Mouse (Mus musculus) MEL (cell line): Measurements from ENCODE around the gene Ppp4r3a. TPM values are rescaled to one million over a fixed set of nuclear protein-coding genes. Genes with fewer than 3 reads are reported as not detected.

Experiments used
- DNase-seq: peaks from one replicate; pipeline ENCODE4 v3.0.0; 2011; ENCODE audit warnings: low read depth, low spot score
- H3K27ac ChIP-seq: 2 replicates; pipeline ENCODE4 v1.5.1; 2012; ENCODE audit warnings: low read depth, mild to moderate bottlenecking, control low read depth, low read length, moderate library complexity; ENCODE audit not compliant: control insufficient read depth
- H3K27me3 ChIP-seq, 2 experiments: fragments of 150-350 bp in 1 of 2; sonication (generic) in 1 of 2; 2 replicates each; pipeline ENCODE4 v1.6.1; 2012; ENCODE audit warnings: low read length in 2 of 2, mild to moderate bottlenecking in 2 of 2, improper control_type of control experiment in 1 of 2, moderate library complexity in 1 of 2; ENCODE audit not compliant: insufficient read depth in 2 of 2, control insufficient read depth in 1 of 2
- H3K36me3 ChIP-seq, 2 experiments: 2 replicates each; pipeline ENCODE4 v1.6.1; 2012 to 2014; ENCODE audit warnings: low read length in 2 of 2, improper control_type of control experiment in 1 of 2, inconsistent platforms in 1 of 2, mild to moderate bottlenecking in 1 of 2; ENCODE audit not compliant: insufficient read depth in 2 of 2, control insufficient read depth in 1 of 2
- H3K4me1 ChIP-seq, 2 experiments: fragments of 150-350 bp in 1 of 2; sonication (generic) in 1 of 2; 2 replicates each; pipeline ENCODE4 v1.6.1; 2012; ENCODE audit warnings: low read length in 2 of 2, improper control_type of control experiment in 1 of 2, mild to moderate bottlenecking in 1 of 2; ENCODE audit not compliant: insufficient read depth in 2 of 2, control insufficient read depth in 1 of 2
- H3K4me3 ChIP-seq, 2 experiments: fragments of 150-350 bp in 1 of 2; sonication (generic) in 1 of 2; 2 replicates each; pipeline ENCODE4 v1.5.1; 2012; ENCODE audit warnings: low read depth in 2 of 2, low read length in 2 of 2, mild to moderate bottlenecking in 2 of 2, moderate library complexity in 2 of 2, control low read depth in 1 of 2, improper control_type of control experiment in 1 of 2; ENCODE audit not compliant: control insufficient read depth in 1 of 2, insufficient read depth in 1 of 2
- H3K79me2 ChIP-seq: 2 replicates; pipeline ENCODE4 v1.6.1; 2012; ENCODE audit warnings: mild to moderate bottlenecking, low read length, moderate library complexity; ENCODE audit not compliant: control insufficient read depth, poor library complexity, insufficient read depth
- H3K9ac ChIP-seq: 2 replicates; pipeline ENCODE4 v1.6.1; 2012; ENCODE audit warnings: low read depth, mild to moderate bottlenecking, control low read depth, low read length, moderate library complexity; ENCODE audit not compliant: control insufficient read depth, poor library complexity, severe bottlenecking
- H3K9me3 ChIP-seq: fragments of 150-350 bp; sonication (generic); replicated peaks from 2 replicates; pipeline ENCODE4 v1.6.1; 2012; ENCODE audit warnings: mild to moderate bottlenecking, low read length, improper control_type of control experiment, moderate library complexity; ENCODE audit not compliant: insufficient read depth
- BHLHE40 ChIP-seq: IDR thresholded peaks from 2 replicates; pipeline ENCODE4 v1.6.1; 2012; ENCODE audit warnings: low read depth, mild to moderate bottlenecking, inconsistent platforms, low read length, improper control_type of control experiment, borderline replicate concordance
- CHD1 ChIP-seq: IDR thresholded peaks from 2 replicates; pipeline ENCODE4 v1.6.1; 2012; ENCODE audit warnings: low read depth, mild to moderate bottlenecking, inconsistent platforms, low read length, improper control_type of control experiment
- CHD2 ChIP-seq: IDR thresholded peaks from 2 replicates; pipeline ENCODE4 v1.6.1; 2011; ENCODE audit warnings: low read length, improper control_type of control experiment
- CTCF ChIP-seq, 3 experiments: IDR thresholded peaks in 2 of 3; conservative IDR thresholded peaks in 1 of 3; 2 replicates each; pipeline ENCODE4 v1.5.1; 2011 to 2012; ENCODE audit warnings: low read length in 3 of 3, low read depth in 2 of 3, mild to moderate bottlenecking in 2 of 3, improper control_type of control experiment in 1 of 3, inconsistent platforms in 1 of 3, mixed read lengths in 1 of 3, moderate library complexity in 1 of 3; ENCODE audit not compliant: control insufficient read depth in 1 of 3, insufficient read depth in 1 of 3, poor library complexity in 1 of 3, severe bottlenecking in 1 of 3
- E2F4 ChIP-seq: IDR thresholded peaks from 2 replicates; pipeline ENCODE4 v1.6.1; 2011; ENCODE audit warnings: low read depth, low read length, improper control_type of control experiment, borderline replicate concordance
- ETS1 ChIP-seq: IDR thresholded peaks from 2 replicates; pipeline ENCODE4 v1.6.1; 2012; ENCODE audit warnings: low read depth, mild to moderate bottlenecking, inconsistent platforms, low read length, improper control_type of control experiment, moderate library complexity
- GATA1 ChIP-seq: IDR thresholded peaks from 2 replicates; pipeline ENCODE4 v1.6.1; 2011; ENCODE audit warnings: low read depth, low read length, improper control_type of control experiment
- JUND ChIP-seq: IDR thresholded peaks from 2 replicates; pipeline ENCODE4 v1.6.1; 2011; ENCODE audit warnings: low read depth, mild to moderate bottlenecking, improper control_type of control experiment, low read length
- MAFK ChIP-seq: IDR thresholded peaks from 2 replicates; pipeline ENCODE4 v1.6.1; 2011; ENCODE audit warnings: low read depth, mild to moderate bottlenecking, low read length, improper control_type of control experiment, borderline replicate concordance
- MEF2A ChIP-seq: IDR thresholded peaks from 2 replicates; pipeline ENCODE4 v1.6.1; 2014; ENCODE audit warnings: low read depth, mild to moderate bottlenecking, inconsistent platforms, low read length, improper control_type of control experiment; ENCODE audit not compliant: poor library complexity, insufficient replicate concordance, severe bottlenecking; ENCODE audit errors: extremely low read depth
- POLR2A ChIP-seq, 2 experiments: IDR thresholded peaks; 2 replicates each; pipeline ENCODE4 v1.6.1; 2011 to 2012; ENCODE audit warnings: low read length in 2 of 2, mild to moderate bottlenecking in 2 of 2, control low read depth in 1 of 2, improper control_type of control experiment in 1 of 2, low read depth in 1 of 2, moderate library complexity in 1 of 2; ENCODE audit not compliant: control insufficient read depth in 1 of 2, insufficient read depth in 1 of 2, poor library complexity in 1 of 2
- POLR2AphosphoS2 ChIP-seq: IDR thresholded peaks from 2 replicates; pipeline ENCODE4 v1.6.1; 2011; ENCODE audit warnings: low read length, improper control_type of control experiment
- RAD21 ChIP-seq: IDR thresholded peaks from 2 replicates; pipeline ENCODE4 v1.6.1; 2011; ENCODE audit warnings: mild to moderate bottlenecking, low read depth, low read length, improper control_type of control experiment
- SMC3 ChIP-seq: IDR thresholded peaks from 2 replicates; pipeline ENCODE4 v1.6.1; 2011; ENCODE audit warnings: low read depth, low read length, improper control_type of control experiment
- TBP ChIP-seq: IDR thresholded peaks from 2 replicates; pipeline ENCODE4 v1.8.0; 2011; ENCODE audit warnings: low read depth, low read length, improper control_type of control experiment
- USF1 ChIP-seq: IDR thresholded peaks from 2 replicates; pipeline ENCODE4 v1.6.1; 2014; ENCODE audit warnings: low read depth, mild to moderate bottlenecking, inconsistent platforms, low read length, improper control_type of control experiment, moderate library complexity
- USF2 ChIP-seq, 2 experiments: IDR thresholded peaks; 2 replicates each; pipeline ENCODE4 v1.6.1; 2011 to 2012; ENCODE audit warnings: improper control_type of control experiment in 2 of 2, low read length in 2 of 2, borderline replicate concordance in 1 of 2, inconsistent platforms in 1 of 2, low read depth in 1 of 2, mild to moderate bottlenecking in 1 of 2; ENCODE audit not compliant: insufficient read depth in 1 of 2
- ZKSCAN1 ChIP-seq: IDR thresholded peaks from 2 replicates; pipeline ENCODE4 v1.6.1; 2012; ENCODE audit warnings: low read depth, mild to moderate bottlenecking, inconsistent platforms, low read length, improper control_type of control experiment, moderate library complexity
- ZMIZ1 ChIP-seq: IDR thresholded peaks from 2 replicates; pipeline ENCODE4 v1.6.1; 2012; ENCODE audit warnings: low read depth, mild to moderate bottlenecking, inconsistent platforms, low read length, improper control_type of control experiment, moderate library complexity
- ZNF384 ChIP-seq: IDR thresholded peaks from 2 replicates; pipeline ENCODE4 v1.6.1; 2012; ENCODE audit warnings: low read depth, mild to moderate bottlenecking, inconsistent platforms, low read length, improper control_type of control experiment
- polyA plus RNA-seq, 2 experiments: library from polyadenylated mRNA; stranded (reverse) in 1 of 2; unstranded in 1 of 2; fragments of >175 nt in 1 of 2; fragments of >200 nt in 1 of 2; gene quantifications; 2 replicates each; pipeline versions ENCODE4 v1.2.1 to v1.2.4; 2012; ENCODE audit warnings: low replicate concordance in 2 of 2, low read depth in 1 of 2; ENCODE audit not compliant: insufficient read length in 2 of 2, insufficient read depth in 1 of 2, missing spikeins in 1 of 2
- total RNA-seq: library from RNA; depleted of rRNA; stranded (reverse); fragments of 300-350 nt; gene quantifications from 2 replicates; pipeline ENCODE4 v1.2.3, GENCODE M21; 2012

Gene Ppp4r3a
- total and polyA plus RNA-seq, 3 experiments = 48.5 to 701 (median 61.2) TPM

DNA sequence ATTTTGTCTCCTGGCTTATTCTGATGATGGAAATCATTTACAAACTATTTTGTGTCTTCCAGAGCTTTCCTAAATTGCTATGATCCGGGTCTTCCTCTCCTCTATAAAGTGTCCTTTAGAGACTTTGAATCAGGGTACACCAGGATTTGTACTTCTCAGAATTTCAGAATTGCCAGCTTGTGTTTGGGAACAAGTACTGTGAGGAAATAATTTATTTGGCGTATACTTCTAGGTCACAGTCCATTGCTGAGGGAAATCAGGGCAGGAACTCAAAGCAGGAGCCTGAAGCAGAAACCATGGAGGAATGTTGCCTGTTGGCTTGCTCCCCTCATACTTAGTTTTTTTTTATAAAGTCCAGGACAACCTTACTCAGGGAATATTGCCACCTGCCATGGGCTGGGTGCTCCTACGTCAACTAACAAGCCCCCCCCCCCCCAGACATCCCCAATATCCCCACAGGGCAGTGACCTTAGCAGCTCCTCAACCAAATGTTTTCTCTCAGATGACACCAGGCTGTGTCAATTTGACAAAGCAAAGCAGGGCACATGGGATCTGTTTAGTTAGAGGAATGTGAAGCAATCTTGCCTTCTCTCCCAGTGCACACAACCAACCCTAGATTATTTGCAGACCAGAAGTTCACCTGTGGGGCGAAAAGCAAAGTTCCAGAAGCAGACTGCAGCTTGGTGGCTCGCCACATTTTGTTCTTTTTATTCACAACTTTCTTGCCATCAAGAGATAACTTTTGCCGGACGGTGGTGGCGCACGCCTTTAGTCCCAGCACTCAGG lies 1.6 kb upstream of the Ppp4r3a start:
- H3K27ac ChIP-seq = no peak overlapping the region
- H3K4me3 ChIP-seq = no peak overlapping the region

GRCm38 (mm10) chr12:101084237-101084636 lies 735 bp upstream of the Ppp4r3a start:
- Histone ChIP-seq H3K27me3 (no peaks in the 10 kb centered on the region), H3K9ac (peak overlapping the region; percentile 100), H3K79me2 (peaks cover 41% of the 10 kb centered on the region), H3K4me1 (peaks cover 9 to 10% of the 10 kb centered on the region in 2 experiments), H3K4me3 (peak overlapping the region; percentile 87 to 94), H3K9me3 (no peaks in the 10 kb centered on the region), H3K36me3 (peaks cover 12 to 21% of the 10 kb centered on the region in 2 experiments), H3K27ac (peak overlapping the region; percentile 95)
- DNase-seq = no peak
- TF ChIP-seq RAD21 (no peak), ZKSCAN1 (no peak), POLR2A (IDR thresholded peaks at IDR 0.05; ENCODE audit: control insufficient read depth in 1 of 2, insufficient read depth in 1 of 2, low read depth in 1 of 2, low read length in 2 of 2, poor library complexity in 1 of 2) (no peak), BHLHE40 (no peak), SMC3 (no peak), USF1 (no peak), CHD2 (no peak), POLR2AphosphoS2 (no peak), JUND (no peak), MEF2A (no peak), ZMIZ1 (no peak), E2F4 (no peak), USF2 (IDR thresholded peaks at IDR 0.05; ENCODE audit: borderline replicate concordance in 1 of 2, insufficient read depth in 1 of 2, low read depth in 1 of 2, low read length in 2 of 2) (no peak), GATA1 (no peak), ZNF384 (no peak), CHD1 (no peak), CTCF (IDR thresholded peaks at IDR 0.05 in 2 of 3, conservative IDR thresholded peaks at IDR 0.05 in 1 of 3; ENCODE audit: control insufficient read depth in 1 of 3, insufficient read depth in 1 of 3, low read depth in 2 of 3, low read length in 3 of 3, poor library complexity in 1 of 3, severe bottlenecking in 1 of 3) (no peak; a peak in 1 of 6 replicates), ETS1 (no peak), TBP (no peak)

More for the DNA sequence above, 1.6 kb upstream of the Ppp4r3a start:
- Histone ChIP-seq H3K9me3 (no peaks in the 10 kb centered on the region), H3K36me3 (peaks cover 9 to 16% of the 10 kb centered on the region in 2 experiments), H3K79me2 (peaks cover 36% of the 10 kb centered on the region), H3K4me1 (peaks cover 8% of the 10 kb centered on the region in 2 experiments; a peak in 3 of 4 replicates), H3K27me3 (no peaks in the 10 kb centered on the region), H3K9ac (no peak overlapping the region)
- TF ChIP-seq CHD2 (no peak), CHD1 (no peak), MAFK (no peak), GATA1 (no peak), USF1 (no peak), CTCF (IDR thresholded peaks at IDR 0.05 in 2 of 3, conservative IDR thresholded peaks at IDR 0.05 in 1 of 3; ENCODE audit: control insufficient read depth in 1 of 3, insufficient read depth in 1 of 3, low read depth in 2 of 3, low read length in 3 of 3, poor library complexity in 1 of 3, severe bottlenecking in 1 of 3) (no peak)
- no peak for DNase-seq
